Mouse (Mus musculus) liver (tissue): ENCODE results near the gene Slc36a3.
"Not testable (repeated sequence)": the region's sequence is repeated elsewhere in the genome, so short reads cannot be mapped to it uniquely, and the experiment has no call there.

Experiments used
- DNase-seq: peaks from one replicate; pipeline ENCODE4 v3.0.0-alpha.2; 2020; ENCODE audit warnings: mixed read lengths

Slc36a3 gene

GRCm38 (mm10) chr11:55141502-55141901 lies 10.0 kb downstream of the Slc36a3 start:
- DNase-seq, result no peak

GRCm38 (mm10) chr11:55137646-55138045 lies 13.9 kb downstream of the Slc36a3 start:
- no peak for DNase-seq

GRCm38 (mm10) chr11:55136770-55137547 lies 14.5 kb downstream of the Slc36a3 start:
- DNase-seq, result no peak

- no peak for DNase-seq
These were observed 16.6 kb downstream of the Slc36a3 start for GRCm38 (mm10) chr11:55134871-55135270.

GRCm38 (mm10) chr11:55134407-55134806 lies 17.1 kb downstream of the Slc36a3 start:
- DNase-seq, result no peak

GRCm38 (mm10) chr11:55133204-55133603 lies 18.3 kb downstream of the Slc36a3 start:
- no peak for DNase-seq

- no peak for DNase-seq
These were observed 19.6 kb downstream of the Slc36a3 start for GRCm38 (mm10) chr11:55131946-55132345.

GRCm38 (mm10) chr11:55131077-55131742 lies 20.3 kb downstream of the Slc36a3 start:
- DNase-seq, result peak; percentile 61

GRCm38 (mm10) chr11:55128411-55128810 lies 23.1 kb downstream of the Slc36a3 start:
- DNase-seq, result no peak

- no peak for DNase-seq
These were observed 23.6 kb downstream of the Slc36a3 start for GRCm38 (mm10) chr11:55127937-55128336.

GRCm38 (mm10) chr11:55126663-55127062 lies 24.8 kb downstream of the Slc36a3 start:
- DNase-seq, result no peak

GRCm38 (mm10) chr11:55121430-55121829 lies 30.1 kb downstream of the Slc36a3 start:
- no peak for DNase-seq

- peak; percentile 22 for DNase-seq
These were observed 30.7 kb downstream of the Slc36a3 start for GRCm38 (mm10) chr11:55120821-55121271.

- DNase-seq, result no peak
These were observed 31.2 kb downstream of the Slc36a3 start for GRCm38 (mm10) chr11:55120279-55120678.

GRCm38 (mm10) chr11:55117031-55117430 lies 34.5 kb downstream of the Slc36a3 start:
- DNase-seq, result no peak

GRCm38 (mm10) chr11:55116004-55116403 lies 35.5 kb downstream of the Slc36a3 start:
- no peak for DNase-seq

- no peak for DNase-seq
These were observed 37.2 kb downstream of the Slc36a3 start for GRCm38 (mm10) chr11:55114291-55114690.

- DNase-seq, result not testable (repeated sequence)
These were observed 37.7 kb downstream of the Slc36a3 start for GRCm38 (mm10) chr11:55113861-55114250.

- peak; percentile 38 for DNase-seq
These were observed 38.2 kb downstream of the Slc36a3 start for GRCm38 (mm10) chr11:55113209-55113860.

- DNase-seq, result no peak
These were observed 40.8 kb downstream of the Slc36a3 start for GRCm38 (mm10) chr11:55110566-55111169.

GRCm38 (mm10) chr11:55109521-55110300 lies 41.8 kb downstream of the Slc36a3 start:
- DNase-seq, result no peak

GRCm38 (mm10) chr11:55106636-55107035 lies 44.9 kb downstream of the Slc36a3 start:
- no peak for DNase-seq
